Mouse (Mus musculus): ENCODE results near the gene Calm1. TPM values are rescaled to one million over a fixed set of nuclear protein-coding genes. Genes with fewer than 3 reads are reported as not detected.

The Calm1 gene
- polyA plus RNA-seq (2015; fragmentation: Nextera tagmentation; extraction: Ambion mirVana) = 1,956 and 2,116 TPM in 2 replicates

- peak; percentile 91 for ATAC-seq (ENCODE audit: low FRiP score, low TSS enrichment)
- WGBS = under 1% methylated on average over 54 of the region's 58 CpGs
Observed at GRCm38 (mm10) chr12:100198967-100199660, at the start of gene Calm1. TSS of gene Calm1 (plus strand) at chr12:100199435.

GRCm38 (mm10) chr12:100152466-100152865 is 46.8 kb upstream of the Calm1 start:
- TF ChIP-seq EP300 (optimal IDR thresholded peaks at IDR 0.05) = no peak
- no peak for TF ChIP-seq CTCF (IDR thresholded peaks at IDR 0.05; ENCODE audit: low read depth)
- no peaks in the 10 kb centered on the region for H3K4me1 ChIP-seq (replicated peaks; ENCODE audit: control insufficient read depth, insufficient read depth)

More at GRCm38 (mm10) chr12:100198967-100199660, at the start of gene Calm1:
- H3K9ac ChIP-seq (ENCODE audit: low read length) = peak within 1 kb of the TSS; percentile 95
- H3K27me3 ChIP-seq (ENCODE audit: control insufficient read depth, insufficient read depth, low read length) = no peaks in the 10 kb centered on the region
- peak; percentile 95 for DNase-seq (ENCODE audit: low spot score)
- H3K9me3 ChIP-seq (ENCODE audit: control insufficient read depth, low read length) = no peaks in the 10 kb centered on the region
- peaks cover 5% of the 10 kb centered on the region; the same call in 1 of the 2 replicates for H3K4me1 ChIP-seq (replicated peaks; ENCODE audit: control insufficient read depth, insufficient read depth)
- peaks cover 8% of the 10 kb centered on the region for H3K36me3 ChIP-seq (ENCODE audit: control insufficient read depth, insufficient read depth, low read length)
- peak within 1 kb of the TSS; percentile 96 for H3K4me2 ChIP-seq (replicated peaks; ENCODE audit: low read depth)
- H3K4me3 ChIP-seq (ENCODE audit: low read depth, low read length) = peak within 1 kb of the TSS; percentile 95
- TF ChIP-seq CTCF (IDR thresholded peaks at IDR 0.05; ENCODE audit: low read depth) (peak; percentile 21; the same call in 1 of the 2 replicates), EP300 (optimal IDR thresholded peaks at IDR 0.05) (no peak)
- peak within 1 kb of the TSS; percentile 93 for H3K27ac ChIP-seq (replicated peaks)

GRCm38 (mm10) chr12:100159261-100159975 is 39.8 kb upstream of the Calm1 start, which contains the start of gene Nrde2:
TSS of gene Nrde2 (minus strand) at chr12:100159653.
- Histone ChIP-seq H3K27ac (replicated peaks) (peak within 1 kb of the TSS; percentile 67), H3K4me1 (replicated peaks; ENCODE audit: control insufficient read depth, insufficient read depth) (no peaks in the 10 kb centered on the region), H3K4me2 (replicated peaks; ENCODE audit: low read depth) (peak within 1 kb of the TSS; percentile 49), H3K9me3 (ENCODE audit: control insufficient read depth, low read length) (no peaks in the 10 kb centered on the region), H3K4me3 (ENCODE audit: low read depth, low read length) (peak within 1 kb of the TSS; percentile 50), H3K27me3 (ENCODE audit: control insufficient read depth, insufficient read depth, low read length) (no peaks in the 10 kb centered on the region), H3K36me3 (ENCODE audit: control insufficient read depth, insufficient read depth, low read length) (no peaks in the 10 kb centered on the region), H3K9ac (ENCODE audit: low read length) (peak within 1 kb of the TSS; percentile 66)
- ATAC-seq (ENCODE audit: low FRiP score, low TSS enrichment) = peak; percentile 99
- TF ChIP-seq CTCF (IDR thresholded peaks at IDR 0.05; ENCODE audit: low read depth) (no peak; the same call in 1 of the 2 replicates), EP300 (optimal IDR thresholded peaks at IDR 0.05) (peak; percentile 91)
- DNase-seq (ENCODE audit: low spot score) = peak; percentile 89
- under 1% methylated on average over 26 of the region's 26 CpGs for WGBS

More at GRCm38 (mm10) chr12:100152466-100152865, 46.8 kb upstream of the Calm1 start:
- Histone ChIP-seq H3K9me3 (ENCODE audit: control insufficient read depth, low read length) (no peaks in the 10 kb centered on the region), H3K36me3 (ENCODE audit: control insufficient read depth, insufficient read depth, low read length) (peaks cover 12% of the 10 kb centered on the region), H3K4me2 (replicated peaks; ENCODE audit: low read depth) (no peak overlapping the region), H3K27me3 (ENCODE audit: control insufficient read depth, insufficient read depth, low read length) (no peaks in the 10 kb centered on the region), H3K4me3 (ENCODE audit: low read depth, low read length) (no peak overlapping the region), H3K27ac (replicated peaks) (no peak overlapping the region), H3K9ac (ENCODE audit: low read length) (no peak overlapping the region)
- no peak for ATAC-seq (ENCODE audit: low FRiP score, low TSS enrichment)
- 86% methylated on average over 7 of the region's 7 CpGs for whole genome bisulfite sequencing
- no peak for DNase-seq (ENCODE audit: low spot score)

GRCm38 (mm10) chr12:100164991-100165500 is 34.2 kb upstream of the Calm1 start:
- DNase-seq (ENCODE audit: low spot score) (no peak), ATAC-seq (ENCODE audit: low FRiP score, low TSS enrichment) (no peak)
- 67% methylated on average over 7 of the region's 7 CpGs for WGBS
- no peak overlapping the region for H3K27ac ChIP-seq (replicated peaks)
- no peaks in the 10 kb centered on the region for H3K27me3 ChIP-seq (ENCODE audit: control insufficient read depth, insufficient read depth, low read length)
- H3K9ac ChIP-seq (ENCODE audit: low read length) = no peak overlapping the region
- H3K4me3 ChIP-seq (ENCODE audit: low read depth, low read length) = no peak overlapping the region
- no peak overlapping the region for H3K4me2 ChIP-seq (replicated peaks; ENCODE audit: low read depth)
- no peaks in the 10 kb centered on the region for H3K36me3 ChIP-seq (ENCODE audit: control insufficient read depth, insufficient read depth, low read length)
- H3K4me1 ChIP-seq (replicated peaks; ENCODE audit: control insufficient read depth, insufficient read depth) = no peaks in the 10 kb centered on the region
- H3K9me3 ChIP-seq (ENCODE audit: control insufficient read depth, low read length) = no peaks in the 10 kb centered on the region
- TF ChIP-seq EP300 (optimal IDR thresholded peaks at IDR 0.05) (no peak), CTCF (IDR thresholded peaks at IDR 0.05; ENCODE audit: low read depth) (no peak)

- Histone ChIP-seq H3K27ac (replicated peaks) (no peak overlapping the region), H3K9ac (ENCODE audit: low read length) (no peak overlapping the region), H3K4me2 (replicated peaks; ENCODE audit: low read depth) (no peak overlapping the region), H3K36me3 (ENCODE audit: control insufficient read depth, insufficient read depth, low read length) (no peaks in the 10 kb centered on the region), H3K4me3 (ENCODE audit: low read depth, low read length) (no peak overlapping the region), H3K27me3 (ENCODE audit: control insufficient read depth, insufficient read depth, low read length) (no peaks in the 10 kb centered on the region), H3K4me1 (replicated peaks; ENCODE audit: control insufficient read depth, insufficient read depth) (no peaks in the 10 kb centered on the region), H3K9me3 (ENCODE audit: control insufficient read depth, low read length) (no peaks in the 10 kb centered on the region)
- ATAC-seq (ENCODE audit: low FRiP score, low TSS enrichment) (peak; percentile 54), DNase-seq (ENCODE audit: low spot score) (peak; percentile 50)
- peak; percentile 78 for TF ChIP-seq CTCF (IDR thresholded peaks at IDR 0.05; ENCODE audit: low read depth)
- no peak for TF ChIP-seq EP300 (optimal IDR thresholded peaks at IDR 0.05)
- 23% methylated on average over 3 of the region's 3 CpGs for WGBS
Observed at GRCm38 (mm10) chr12:100166177-100166576, 33.1 kb upstream of the Calm1 start.
